Mouse (Mus musculus) heart, postnatal 10 days (tissue): Measurements from ENCODE around the gene Ypel3. TPM values are rescaled to one million over a fixed set of nuclear protein-coding genes. Genes with fewer than 3 reads are reported as not detected.
A peak's percentile ranks its signal among the peaks of the same experiment; 100 is the strongest.

Experiments
- DNase-seq, 2 experiments: peaks; one replicate each; pipeline ENCODE4 v3.0.0; 2021
- intact Hi-C: fragments of 180-260 bp; cut with DNase I; formaldehyde crosslinking; loops from one replicate; pipeline ENCODE4 v1.15.1; 2025
- total RNA-seq, 2 experiments: library from RNA; stranded (reverse); gene quantifications; 2 replicates each; pipeline ENCODE4 v1.2.3; 2021

Ypel3 gene
- total RNA-seq, 2 experiments from 2014 or later, result 61.9 to 71.7 TPM

DNA sequence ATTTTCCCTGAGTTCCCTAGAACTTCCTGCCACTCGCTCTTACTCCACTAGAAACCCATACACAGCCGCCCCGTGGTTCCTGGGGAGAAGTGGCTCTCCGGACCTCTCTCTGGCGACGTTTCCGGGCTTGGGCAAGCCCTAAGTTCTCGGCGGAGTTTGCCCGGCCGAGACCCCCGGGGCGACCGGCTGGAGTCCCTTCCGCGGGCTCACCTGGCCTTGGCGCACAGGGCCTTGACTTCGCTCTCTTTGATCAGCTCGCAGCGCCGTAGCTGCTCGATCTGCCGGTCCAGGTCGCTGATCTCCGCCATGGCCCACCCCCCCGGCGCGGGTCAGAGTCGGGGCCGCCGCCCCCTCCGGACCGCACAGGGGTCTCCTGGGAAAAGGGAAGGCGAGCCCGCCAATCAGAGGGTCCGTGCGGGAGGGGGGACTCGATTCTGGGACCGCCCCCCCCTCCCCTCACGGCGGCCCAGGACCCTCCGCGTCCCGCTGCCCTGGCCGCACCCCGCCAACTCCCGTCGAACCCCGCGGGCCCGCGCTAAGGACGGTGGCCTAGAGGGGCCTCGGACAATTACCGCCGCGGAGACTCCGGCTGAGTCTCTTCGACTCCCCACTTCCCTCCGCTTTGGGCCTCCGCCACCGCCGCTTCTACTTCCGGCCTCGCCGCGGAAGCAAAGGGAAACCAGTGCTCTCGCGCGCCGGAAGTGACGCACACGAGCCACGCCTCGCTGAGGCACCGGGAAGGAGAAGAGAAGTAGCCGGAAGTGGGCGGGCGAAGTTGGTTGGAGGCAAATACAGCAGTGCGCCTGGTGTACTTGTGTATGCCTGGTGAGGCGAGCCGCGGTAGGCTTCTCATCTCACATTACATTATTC is 15.3 kb downstream of the Ypel3 start, which contains the start of gene Ppp4c:
Ppp4c (minus strand) TSS at position 646 of the 870 bp plus-strand sequence.
- intact Hi-C loops, result loop anchor here (2.0 kb wide), 1 partner anchor 31 kb away; no protein-coding TSS in a partner anchor
- peak; percentile 98 to 99 for DNase-seq

DNA sequence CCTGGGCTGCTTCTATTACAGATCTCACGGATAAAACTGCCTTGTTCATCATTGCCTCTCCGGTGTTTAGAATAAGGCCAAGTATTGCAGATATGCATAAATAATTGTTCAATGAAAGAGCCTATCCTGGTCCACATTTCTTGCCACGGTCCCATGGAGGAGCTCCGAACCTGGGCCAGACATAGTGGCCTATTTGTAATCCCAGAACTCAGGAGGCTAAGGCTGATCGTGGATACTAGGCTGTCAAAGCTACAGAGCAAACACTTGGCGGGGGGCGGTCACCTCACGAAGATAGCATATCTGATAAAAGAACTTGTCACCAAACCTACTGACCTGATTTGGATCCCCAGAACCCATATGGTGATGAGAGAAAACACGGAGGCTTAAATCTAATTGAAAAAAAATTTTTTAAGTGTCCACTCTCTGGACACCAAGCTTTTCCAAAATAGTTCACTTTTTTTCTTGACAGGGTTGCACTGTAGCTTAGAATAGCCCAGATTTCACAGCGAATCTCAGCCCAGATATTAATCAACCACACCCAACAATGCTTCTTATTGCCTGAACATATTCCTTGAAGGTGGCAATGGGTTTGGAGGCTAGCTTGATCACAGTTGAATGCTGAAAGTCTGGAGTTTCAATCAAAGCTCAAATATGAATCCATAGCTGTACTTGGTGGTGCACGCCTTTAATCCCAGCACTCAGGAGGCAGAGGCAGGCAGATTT is 16.1 kb downstream of the Ypel3 start:
- no peak for DNase-seq
- intact Hi-C loops, result loop anchor here (2.0 kb wide), 1 partner anchor 32 kb away; no protein-coding TSS in a partner anchor

DNA sequence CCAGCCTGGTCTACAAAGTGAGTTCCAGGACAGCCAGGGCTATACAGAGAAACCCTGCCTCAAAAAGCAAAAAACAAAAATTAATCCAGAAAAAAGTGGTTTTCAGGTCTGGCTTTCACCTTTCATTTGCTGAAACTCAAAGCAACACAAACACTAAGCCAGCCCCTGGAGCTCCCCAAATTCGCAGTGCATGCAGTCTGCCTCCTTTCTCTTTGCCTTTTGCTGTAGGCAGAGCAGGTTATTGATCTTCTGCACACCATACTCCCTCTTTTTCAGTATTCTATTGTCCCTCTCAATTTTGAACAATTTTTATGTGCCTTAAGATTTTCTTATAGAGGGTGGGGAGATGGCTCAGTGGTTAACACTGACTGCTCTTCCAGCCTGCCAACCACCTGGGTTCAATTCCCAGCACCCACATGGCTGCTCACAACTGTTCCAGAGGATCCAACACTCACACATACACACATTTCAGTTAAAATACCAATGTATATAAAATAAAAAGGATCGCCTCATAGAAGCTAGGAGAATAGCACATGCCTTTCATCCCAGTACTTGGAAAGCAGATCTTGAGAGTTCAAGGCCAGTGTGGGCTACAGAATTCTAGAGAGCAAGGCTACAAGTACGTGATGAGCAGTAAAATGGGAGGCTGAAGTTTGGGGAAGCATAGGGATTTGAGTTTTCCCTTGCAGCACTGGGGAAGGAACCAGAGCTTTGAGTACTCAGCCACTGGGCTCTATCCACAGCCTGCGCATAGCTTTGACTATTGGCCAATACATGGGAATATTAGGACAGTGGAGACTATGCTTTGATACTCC is 16.9 kb downstream of the Ypel3 start:
- DNase-seq, result no peak
- intact Hi-C loops, result loop anchor here (2.0 kb wide), 1 partner anchor 33 kb away; no protein-coding TSS in a partner anchor

DNA sequence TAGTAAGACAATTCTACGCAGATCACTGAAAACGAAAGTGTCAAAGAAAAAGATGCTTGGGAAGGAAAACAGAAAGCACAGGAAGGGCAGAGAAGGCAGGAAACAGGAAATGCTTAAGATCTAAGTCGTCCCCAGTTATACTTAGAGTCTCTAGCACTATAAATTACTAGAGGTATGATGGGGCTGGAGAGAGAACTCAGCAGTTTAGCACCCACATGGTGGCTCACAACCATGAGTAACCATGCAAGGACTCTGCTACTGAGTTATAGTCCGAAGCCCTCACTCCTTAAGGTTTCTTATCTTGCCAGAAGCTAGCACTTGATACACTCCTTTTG is 17.5 kb downstream of the Ypel3 start:
- no peak for DNase-seq
- intact Hi-C loops, result no loop called here

DNA sequence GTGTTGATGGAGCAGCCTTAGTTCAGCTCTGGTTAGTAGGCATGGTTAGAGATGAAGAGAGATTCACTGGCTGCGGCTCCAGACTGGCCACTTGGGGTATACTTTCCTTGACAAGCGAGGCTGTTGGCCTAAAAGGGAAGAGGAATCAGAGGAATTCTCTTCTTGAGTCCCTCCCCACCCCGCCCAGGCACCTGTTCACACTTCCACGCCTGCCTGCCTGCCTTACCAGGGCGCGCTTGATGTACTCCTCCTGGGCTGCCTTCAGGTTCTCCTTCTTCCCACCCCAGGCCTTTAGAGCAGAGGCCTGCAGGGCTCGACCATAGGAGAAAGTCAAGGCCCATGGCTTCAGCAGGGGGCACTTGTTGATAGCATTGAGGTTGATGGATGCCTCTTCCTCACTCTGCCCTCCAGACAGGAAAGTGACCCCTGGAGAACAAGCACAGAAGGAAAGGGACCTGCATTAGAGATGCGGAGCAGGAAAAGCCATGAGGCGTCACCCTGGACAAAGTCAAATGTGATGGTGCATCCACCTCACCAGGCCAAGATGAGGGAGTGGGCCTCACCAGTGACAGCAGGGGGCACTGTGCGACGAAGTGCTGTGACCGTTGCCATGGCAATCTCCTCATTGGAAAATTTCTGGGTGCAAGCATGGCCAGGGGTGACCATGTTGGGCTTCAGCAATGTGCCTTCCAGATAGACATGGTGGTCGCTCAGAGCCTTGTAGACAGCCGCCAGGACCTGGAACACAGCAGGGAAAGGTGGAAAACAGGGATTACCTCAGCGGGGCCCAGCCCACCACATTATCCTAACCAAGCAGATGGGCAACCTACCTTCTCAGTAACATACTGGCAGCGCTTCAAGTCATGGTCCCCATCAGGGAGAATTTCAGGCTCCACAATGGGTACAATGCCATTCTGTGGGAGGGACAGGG is 18.9 kb downstream of the Ypel3 start:
- intact Hi-C loops, result no loop called here
- no peak for DNase-seq

DNA sequence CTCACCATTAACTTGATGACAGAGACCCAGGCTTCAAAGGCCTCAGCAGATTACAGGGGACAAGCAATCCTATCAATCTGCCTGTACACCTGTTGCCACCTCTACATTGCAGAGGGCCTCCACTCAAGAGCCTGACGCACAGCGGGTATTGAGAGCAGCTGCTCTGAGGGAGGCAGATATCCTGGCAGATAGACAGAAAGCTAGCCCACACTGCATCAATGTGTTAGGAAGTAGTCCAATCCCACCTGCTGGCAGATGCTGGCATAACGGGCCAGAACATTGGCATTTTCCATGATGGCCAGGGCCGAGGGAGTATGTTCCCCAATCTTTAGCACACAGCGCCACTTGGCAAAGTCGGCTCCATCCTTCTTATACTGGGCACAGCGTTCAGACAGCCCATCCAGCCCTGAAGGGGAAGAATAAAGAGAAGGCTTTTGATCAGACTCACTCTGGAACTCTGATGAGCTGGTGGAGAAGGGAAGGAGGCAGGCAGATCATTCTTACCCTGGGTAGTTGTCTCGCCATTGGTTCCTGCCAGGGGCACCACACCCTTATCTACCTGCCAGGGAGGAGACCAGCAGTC is 19.7 kb downstream of the Ypel3 start:
- intact Hi-C loops, result no loop called here
- peak in 1 of 2 experiments; percentile 50 for DNase-seq

DNA sequence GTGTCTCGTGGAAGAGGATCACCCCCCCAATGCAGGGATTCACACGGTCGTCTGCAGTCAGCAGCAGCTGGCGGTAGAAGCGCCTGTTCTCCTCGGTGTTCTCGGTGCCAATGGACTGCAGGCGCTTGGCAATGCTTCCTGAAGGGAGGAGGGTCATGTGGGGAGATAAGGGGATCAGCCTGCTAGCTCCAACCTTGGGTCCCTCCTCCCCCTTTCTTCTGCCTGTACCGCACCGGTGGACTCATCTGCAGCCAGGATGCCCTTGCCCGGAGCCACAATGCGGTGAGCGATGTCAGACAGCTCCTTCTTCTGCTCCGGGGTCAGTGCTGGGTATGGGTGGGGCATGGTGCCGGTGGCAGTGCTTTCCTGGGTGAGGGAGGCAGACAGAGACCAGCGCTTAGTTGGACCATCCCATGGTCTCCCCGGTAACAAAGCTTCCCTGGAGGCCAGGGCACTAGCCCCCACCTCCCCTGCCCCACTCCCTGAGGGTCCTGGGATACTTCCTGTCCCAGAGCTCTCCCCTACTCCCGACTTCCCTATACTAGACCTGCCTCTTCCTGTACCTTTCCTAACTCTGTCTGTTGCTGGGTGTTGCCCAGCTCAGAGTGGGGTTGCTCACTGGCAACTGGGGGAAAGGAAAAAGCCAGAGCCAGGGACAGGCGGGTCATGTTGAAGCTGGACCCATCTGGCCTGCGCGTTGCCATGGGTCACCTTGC is 20.8 kb downstream of the Ypel3 start, which contains the start of gene Fam57b:
Fam57b (plus strand) TSS at position 258 of the 716 bp plus-strand sequence.
- peak; percentile 73 to 80 for DNase-seq
- intact Hi-C loops, result no loop called here

DNA sequence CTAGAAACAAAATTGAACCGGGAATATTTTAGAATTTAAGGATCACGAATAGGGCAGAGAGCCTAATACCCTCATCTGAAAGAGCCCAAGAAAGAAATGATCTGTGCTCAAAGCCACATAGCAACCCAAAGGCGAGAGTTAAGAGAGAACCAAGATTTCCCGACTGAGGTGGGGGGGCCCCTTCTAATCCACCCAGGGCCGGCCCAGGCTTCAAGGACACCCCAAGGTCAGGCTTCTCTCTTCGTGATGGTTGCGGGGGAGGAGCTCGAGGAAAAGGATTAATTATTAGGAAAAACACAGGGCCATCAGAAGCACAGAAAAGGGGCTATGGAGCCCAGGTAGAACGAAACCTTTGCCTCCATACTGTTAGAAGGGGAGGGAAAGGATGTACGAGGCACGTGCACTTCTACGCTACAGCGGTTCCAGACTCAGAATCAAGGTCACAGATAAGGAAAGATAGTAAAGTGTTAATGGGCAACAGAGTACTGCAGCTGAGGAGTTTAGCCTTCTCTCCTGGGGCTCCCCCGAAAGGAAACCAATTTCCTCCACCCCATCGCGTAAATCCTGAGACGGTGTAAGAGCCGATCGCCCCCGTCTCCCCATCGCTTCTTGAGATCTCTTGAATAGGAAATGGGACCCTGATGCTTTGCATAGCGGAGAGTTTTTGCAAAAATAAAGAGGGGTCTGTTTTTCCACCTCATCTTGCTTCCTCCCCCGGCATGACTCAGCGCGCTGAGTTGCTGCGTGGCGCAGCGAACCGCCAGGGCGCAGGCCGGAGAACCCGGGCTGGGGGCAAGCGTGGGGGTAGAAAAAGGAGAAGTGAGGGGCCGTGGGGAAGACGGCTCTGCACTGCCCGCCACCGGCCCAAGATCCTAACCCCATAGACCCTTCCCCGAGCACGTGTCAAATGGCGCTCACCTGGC is 21.6 kb downstream of the Ypel3 start:
- intact Hi-C loops, result no loop called here
- DNase-seq, result peak in 1 of 2 experiments; percentile 58

DNA sequence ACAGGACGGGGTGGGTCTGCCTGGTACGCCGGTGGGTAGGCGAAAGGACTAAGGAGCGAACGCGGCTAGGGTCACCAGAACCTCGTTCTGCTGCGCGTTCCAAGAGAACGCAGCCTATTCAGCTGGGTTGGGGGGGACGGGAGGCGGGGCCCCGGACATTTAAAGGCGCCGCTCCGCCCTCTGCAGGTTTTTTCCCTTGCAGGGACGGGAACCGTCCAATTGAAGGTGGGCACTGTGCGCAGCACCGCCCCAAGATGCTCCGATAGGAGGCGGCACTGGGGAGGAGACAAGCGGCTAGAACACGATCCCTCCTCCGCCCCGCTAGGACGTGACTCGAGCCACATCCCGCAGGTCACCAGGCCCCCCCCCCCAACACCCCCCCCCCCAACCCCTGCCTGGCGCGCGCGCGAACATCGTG is 22.3 kb downstream of the Ypel3 start:
- intact Hi-C loops, result no loop called here
- peak; percentile 97 to 99 for DNase-seq

DNA sequence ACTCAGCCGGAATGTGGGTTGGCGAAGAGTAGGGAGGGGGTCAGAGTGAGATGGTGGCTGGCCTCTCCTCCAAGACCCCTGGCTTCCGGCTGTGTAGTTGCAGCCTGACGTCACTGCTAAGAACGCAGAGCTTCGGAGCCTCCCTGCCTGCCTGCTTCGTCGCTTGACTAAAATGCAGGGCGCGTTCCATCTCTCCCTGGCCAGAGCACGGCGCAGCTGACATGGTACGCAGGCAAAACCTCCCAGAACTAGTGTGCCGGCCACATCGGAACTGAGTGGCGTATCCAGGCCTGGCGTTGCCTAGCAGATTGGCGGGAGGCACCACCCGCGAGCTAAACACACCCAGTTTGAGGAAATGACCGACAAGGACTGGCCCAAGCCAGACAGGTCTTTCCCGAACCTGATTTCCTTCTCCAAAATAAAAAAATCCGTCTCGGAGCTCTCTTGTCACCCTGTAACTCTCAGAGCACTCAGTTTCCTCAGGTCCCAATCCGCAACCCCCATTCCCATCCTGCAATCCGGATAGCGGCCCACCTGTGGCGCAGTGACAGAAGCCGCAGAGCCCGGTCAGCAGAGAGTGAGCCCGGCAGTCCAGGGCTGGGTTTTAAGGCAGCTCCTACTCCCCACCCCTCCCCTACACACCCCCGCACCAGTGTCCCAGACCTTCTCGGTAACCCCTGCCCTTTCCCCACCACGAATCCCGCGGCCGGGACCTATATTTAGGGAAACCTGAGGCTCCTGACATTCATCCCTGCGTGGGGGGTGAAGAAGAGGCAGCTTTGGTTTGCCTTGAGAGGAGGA is 22.9 kb downstream of the Ypel3 start:
- intact Hi-C loops, result no loop called here
- DNase-seq, result no peak

DNA sequence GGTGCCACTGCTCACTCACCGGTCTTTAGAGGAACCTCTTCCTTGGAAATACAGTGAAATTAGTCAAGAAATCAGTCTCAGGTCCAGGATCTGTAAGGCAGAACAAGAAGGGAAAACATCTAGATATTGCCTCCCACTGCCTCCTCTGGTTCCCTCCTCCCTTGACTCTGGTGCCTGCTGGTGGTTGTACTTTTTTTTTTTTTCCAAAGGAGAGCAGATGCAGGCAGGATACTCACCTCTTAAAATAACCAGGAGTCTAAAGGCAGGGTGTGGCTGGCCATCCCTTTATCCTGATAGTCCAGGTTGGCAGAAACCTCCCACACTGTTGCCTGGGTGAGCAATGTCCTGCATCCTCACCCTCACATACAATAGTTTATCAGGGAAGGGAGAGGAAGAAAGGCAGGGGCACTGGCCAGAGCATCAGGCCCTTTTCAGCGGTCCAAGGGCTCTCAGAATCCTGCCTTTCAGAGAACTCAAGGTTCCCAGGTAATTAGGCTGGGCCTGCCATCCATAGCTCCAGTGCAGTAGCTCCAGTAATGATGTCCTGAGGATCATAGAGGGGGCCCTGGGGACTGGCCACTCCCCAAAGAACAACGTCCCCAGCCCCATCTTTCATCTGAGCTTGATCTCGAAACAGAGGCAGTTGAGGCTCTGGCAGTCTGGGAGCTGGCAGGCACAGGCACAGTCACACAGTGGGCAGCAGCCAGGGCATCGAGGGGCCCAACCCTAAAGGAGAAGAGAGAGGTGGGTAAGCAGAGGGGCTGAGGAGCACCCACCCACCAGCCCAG is 23.7 kb downstream of the Ypel3 start:
- no peak for DNase-seq
- intact Hi-C loops, result no loop called here

DNA sequence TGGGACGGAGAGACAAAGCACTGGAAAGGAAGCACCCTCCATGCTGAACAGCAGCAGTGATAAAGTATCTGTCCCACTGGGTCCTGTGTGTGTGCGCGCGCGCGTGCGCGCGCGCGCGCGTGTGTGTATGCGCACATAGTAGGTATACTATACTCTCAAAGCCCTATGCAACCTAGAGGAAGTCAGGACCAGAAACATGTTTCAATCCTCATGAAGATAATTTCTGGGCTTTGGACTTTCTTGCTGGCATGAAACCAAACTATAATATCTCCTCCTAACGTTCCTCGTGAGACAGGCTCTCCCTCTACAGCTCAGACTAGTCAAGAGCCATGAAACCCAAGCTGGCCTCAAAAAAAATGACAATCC is 24.3 kb downstream of the Ypel3 start:
- intact Hi-C loops, result no loop called here
- no peak for DNase-seq

DNA sequence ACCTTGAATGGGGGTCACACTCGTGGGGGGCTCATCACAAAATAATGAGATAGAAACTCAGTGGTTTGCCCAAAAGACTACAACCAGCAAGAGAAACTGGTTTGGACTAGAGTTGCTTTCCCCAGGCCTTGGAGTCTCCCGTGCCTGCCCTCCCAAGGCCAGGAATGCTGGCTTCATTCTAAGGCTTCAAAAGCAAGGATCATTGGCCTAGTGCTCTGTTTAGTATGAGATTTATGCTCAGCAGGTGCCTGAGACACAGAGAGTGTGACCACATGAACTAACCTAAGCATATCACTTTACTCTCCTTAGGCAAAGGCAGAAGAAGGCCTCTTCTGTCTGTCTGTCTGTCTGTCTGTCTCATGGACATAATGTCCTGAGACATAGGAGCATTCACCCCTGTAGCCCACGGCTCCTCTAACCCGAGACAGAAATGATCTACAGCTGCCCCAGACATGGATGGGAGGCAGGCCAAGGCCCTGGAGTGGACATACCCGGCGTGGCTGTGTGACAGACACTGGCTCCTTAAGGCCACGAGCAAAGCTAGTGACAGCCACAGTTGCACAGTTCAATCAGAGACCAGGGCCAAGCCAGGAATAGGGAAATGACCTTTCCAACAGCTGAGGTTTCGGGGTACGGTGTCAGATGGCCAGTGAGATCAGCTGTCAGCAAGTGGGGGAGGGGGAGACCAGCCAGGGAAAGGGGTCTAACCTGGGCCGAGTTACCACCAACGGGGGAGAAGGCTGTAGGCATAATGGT is 25.6 kb downstream of the Ypel3 start:
- intact Hi-C loops, result no loop called here

DNA sequence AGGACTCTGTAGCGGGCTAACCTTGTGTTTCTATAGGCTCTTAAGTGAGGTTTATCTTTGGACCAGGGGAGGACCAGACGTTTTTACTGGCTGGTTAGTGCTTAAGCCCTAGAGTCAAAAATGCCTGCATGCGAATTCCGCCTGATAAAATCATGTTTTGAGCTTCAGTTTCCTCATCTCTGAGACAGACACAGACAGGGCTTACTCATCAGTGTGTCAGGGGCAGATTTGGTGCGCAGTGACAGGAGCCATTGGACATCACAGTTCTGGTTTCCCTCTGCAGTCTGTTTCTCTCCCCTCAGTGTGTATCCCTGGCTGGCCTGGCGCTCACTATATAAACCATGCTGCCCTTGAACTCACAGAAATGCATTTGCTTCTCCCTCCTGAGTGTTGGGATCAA is 26.4 kb downstream of the Ypel3 start:
- intact Hi-C loops, result no loop called here
- DNase-seq, result no peak

More for the DNA sequence above, 25.6 kb downstream of the Ypel3 start:
- no peak for DNase-seq

DNA sequence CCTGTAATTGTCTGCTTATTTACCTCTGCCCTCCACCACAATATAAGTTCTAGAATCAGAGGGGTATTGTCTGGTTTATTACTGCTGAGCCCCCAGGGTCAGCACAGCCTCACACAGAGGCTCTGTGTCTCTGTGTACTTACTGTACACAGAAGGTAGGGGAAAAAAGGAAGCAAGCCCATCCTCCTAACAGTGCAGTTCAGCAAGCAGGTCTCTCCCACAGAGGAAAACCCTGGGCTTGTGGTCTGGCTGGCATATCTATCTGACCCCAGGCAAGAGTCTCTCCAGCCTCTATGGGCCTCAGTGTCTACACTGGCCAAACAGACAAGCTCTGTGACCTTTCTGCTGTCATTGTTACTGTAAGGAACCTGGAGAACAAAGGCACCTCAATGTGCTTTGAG is 27.0 kb downstream of the Ypel3 start:
- intact Hi-C loops, result no loop called here
- DNase-seq, result no peak
